Mouse (Mus musculus) stomach, adult 2 months (tissue): ENCODE data around the gene Dcun1d3. TPM values are rescaled to one million over a fixed set of nuclear protein-coding genes. Genes with fewer than 3 reads are reported as not detected.

ENCODE experiments used
- polyA plus RNA-seq: library from polyadenylated mRNA; depleted of rRNA; stranded (reverse); fragments of >200 nt; gene quantifications from 2 replicates; pipeline ENCODE4 v1.2.3, GENCODE M21; 2012; rRNA removed

Dcun1d3 gene
- 2.5 and 5.6 TPM in 2 replicates for polyA plus RNA-seq

GRCm38 (mm10) chr7:119895639-119896512 lies at the start of gene Dcun1d3, which contains the start of gene Lyrm1:
Gene Dcun1d3 (minus strand): TSS chr7:119896298.
Gene Lyrm1 (plus strand): TSS chr7:119895861.

Other genes with a start within 250 kb of the Dcun1d3 start
- not detected in 2 replicates for gene Acsm4, start 206.3 kb downstream of the Dcun1d3 start, polyA plus RNA-seq
- gene Thumpd1, start 175.5 kb downstream of the Dcun1d3 start, polyA plus RNA-seq = 2.8 and 4.6 TPM in 2 replicates
- gene Acsm3, start 135.4 kb downstream of the Dcun1d3 start, polyA plus RNA-seq = 2.8 and 3.8 TPM in 2 replicates
- 0.09 and 0.29 TPM in 2 replicates for gene Rexo5, start 102.3 kb downstream of the Dcun1d3 start, polyA plus RNA-seq
- 0.05 and 0.21 TPM in 2 replicates for gene Eri2, start 102.2 kb downstream of the Dcun1d3 start, polyA plus RNA-seq
- gene Lyrm1, start 437 bp downstream of the Dcun1d3 start, polyA plus RNA-seq = 0.41 TPM in 1 of 2 replicates, not detected in the other
- not detected in 2 replicates for gene Dnah3, start 199.0 kb upstream of the Dcun1d3 start, polyA plus RNA-seq
- gene Tmem159, start 206.1 kb upstream of the Dcun1d3 start, polyA plus RNA-seq = 6.8 and 8.2 TPM in 2 replicates
- gene Zp2, start 249.0 kb upstream of the Dcun1d3 start, polyA plus RNA-seq = 0.02 TPM in 1 of 2 replicates, not detected in the other